Comparison of ENCODE assay signal across 8 mouse cellular contexts in genomic region chr10:118141884-118142801, GRCm38 (mm10). TPM values are rescaled to one million over a fixed set of nuclear protein-coding genes. Genes with fewer than 3 reads are reported as not detected.
DNase-seq lines count a peak whose midpoint lies in the region; ATAC-seq lines count a peak whose summit lies in the region.

No protein-coding gene starts in this region.

- no peaks in the 10 kb centered on the region for H3K9me3 ChIP-seq in heart, embryonic 13.5 days
- H3K9me3 ChIP-seq in limb, embryonic 11.5 days (ENCODE audit: control insufficient read depth, low read length): no peaks in the 10 kb centered on the region
- H3K9me3 ChIP-seq in neural tube, embryonic 15.5 days (replicated peaks): no peaks in the 10 kb centered on the region

- H3K36me3 ChIP-seq in heart, embryonic 13.5 days: peaks cover 6% of the 10 kb centered on the region
- H3K36me3 ChIP-seq in limb, embryonic 11.5 days (ENCODE audit: control insufficient read depth, insufficient read depth, low read length): no peaks in the 10 kb centered on the region; the same call in 1 of the 2 replicates
- H3K36me3 ChIP-seq in neural tube, embryonic 15.5 days: peaks cover 8% of the 10 kb centered on the region

- 3% methylated on average over 52 of the region's 53 CpGs for WGBS in heart, embryonic 13.5 days
- 2% methylated on average over 53 of the region's 53 CpGs for WGBS in limb, embryonic 11.5 days
- WGBS in neural tube, embryonic 15.5 days: 3% methylated on average over 53 of the region's 53 CpGs

- 0 out of 2 replicates have a peak overlapping the region, but pooled peaks have one; percentile 22 for H3K27ac ChIP-seq in heart, embryonic 13.5 days (replicated peaks)
- no peak overlapping the region for H3K27ac ChIP-seq in limb, embryonic 11.5 days (replicated peaks; ENCODE audit: low read depth, low read length)
- peak overlapping the region; percentile 42; the same call in 1 of the 2 replicates for H3K27ac ChIP-seq in neural tube, embryonic 15.5 days (replicated peaks)

- no peak for DNase-seq in heart, adult 18-20 months
- DNase-seq in MN1 (ENCODE audit: low spot score): peak; percentile 65
- DNase-seq in limb, embryonic 11.5 days (ENCODE audit: low spot score): no peak
- DNase-seq in B cell, adult 2 months: no peak
- DNase-seq in kidney, adult 18-20 months: no peak

- H3K4me1 ChIP-seq in heart, embryonic 13.5 days: peaks cover 13% of the 10 kb centered on the region
- 0 out of 2 replicates have a peak, but pooled peaks cover 2% of the 10 kb centered on the region for H3K4me1 ChIP-seq in limb, embryonic 11.5 days (ENCODE audit: control insufficient read depth, insufficient read depth, low read length)
- H3K4me1 ChIP-seq in neural tube, embryonic 15.5 days: peaks cover 22% of the 10 kb centered on the region

- H3K9ac ChIP-seq in heart, embryonic 13.5 days: peak overlapping the region; percentile 88
- peak overlapping the region; percentile 82 for H3K9ac ChIP-seq in limb, embryonic 11.5 days (ENCODE audit: low read length)
- peak overlapping the region; percentile 58 for H3K9ac ChIP-seq in neural tube, embryonic 15.5 days (replicated peaks)

- no peaks in the 10 kb centered on the region; the same call in 1 of the 2 replicates for H3K27me3 ChIP-seq in heart, embryonic 13.5 days (replicated peaks)
- H3K27me3 ChIP-seq in limb, embryonic 11.5 days (ENCODE audit: control insufficient read depth, insufficient read depth, low read length): no peaks in the 10 kb centered on the region
- H3K27me3 ChIP-seq in neural tube, embryonic 15.5 days (replicated peaks): no peaks in the 10 kb centered on the region

- H3K4me2 ChIP-seq in heart, embryonic 13.5 days: peak overlapping the region; percentile 84
- peak overlapping the region; percentile 73 for H3K4me2 ChIP-seq in limb, embryonic 11.5 days (ENCODE audit: low read depth, severe bottlenecking)
- peak overlapping the region; percentile 74 for H3K4me2 ChIP-seq in neural tube, embryonic 15.5 days

- H3K4me3 ChIP-seq in heart, embryonic 13.5 days: peak overlapping the region; percentile 88
- peak overlapping the region; percentile 93 for H3K4me3 ChIP-seq in limb, embryonic 11.5 days (ENCODE audit: low read depth, low read length)
- peak overlapping the region; percentile 86 for H3K4me3 ChIP-seq in neural tube, embryonic 15.5 days (replicated peaks)

- ATAC-seq in heart, embryonic 13.5 days (ENCODE audit: extremely low read depth, insufficient number of reproducible peaks, low FRiP score, low TSS enrichment): no peak; the same call in 1 of the 2 replicates
- peak; percentile 45 for ATAC-seq in frontal cortex, adult (ENCODE audit: low TSS enrichment)
- peak; percentile 64; the same call in 1 of the 2 replicates for ATAC-seq in limb, embryonic 11.5 days (ENCODE audit: insufficient number of reproducible peaks, low FRiP score, low TSS enrichment, low read depth)
- ATAC-seq in neural tube, embryonic 15.5 days (ENCODE audit: low FRiP score): peak; percentile 76; the same call in 1 of the 2 replicates

RNA-seq across cellular contexts. Expression of gene Mdm1, which starts 0.5 kb away (rescaled TPM):
- polyA plus RNA-seq in heart, embryonic 13.5 days (2015; fragmentation: Nextera tagmentation; extraction: Ambion mirVana): 14.1 and 14.4 TPM in 2 replicates
- total RNA-seq in heart, adult 18-20 months (2021): 1 to 10 TPM; 4.3 to 5.2 TPM
- polyA plus RNA-seq in limb, embryonic 11.5 days (2014; fragmentation: Nextera tagmentation; extraction: Ambion mirVana): 58.7 and 64.2 TPM in 2 replicates
- 25.1 and 25.3 TPM in 2 replicates for polyA plus RNA-seq in neural tube, embryonic 15.5 days (2015; fragmentation: Nextera tagmentation; extraction: Ambion mirVana)
